Mouse (Mus musculus) spleen, postnatal 36 days (tissue): ENCODE measurements around the gene Mmp25.

Experiments
- DNase-seq, 2 experiments: peaks; one replicate each; pipeline ENCODE4 v3.0.0; 2022; ENCODE audit warnings: low spot score in 2 of 2, mixed read lengths in 1 of 2

Mmp25 gene

DNA sequence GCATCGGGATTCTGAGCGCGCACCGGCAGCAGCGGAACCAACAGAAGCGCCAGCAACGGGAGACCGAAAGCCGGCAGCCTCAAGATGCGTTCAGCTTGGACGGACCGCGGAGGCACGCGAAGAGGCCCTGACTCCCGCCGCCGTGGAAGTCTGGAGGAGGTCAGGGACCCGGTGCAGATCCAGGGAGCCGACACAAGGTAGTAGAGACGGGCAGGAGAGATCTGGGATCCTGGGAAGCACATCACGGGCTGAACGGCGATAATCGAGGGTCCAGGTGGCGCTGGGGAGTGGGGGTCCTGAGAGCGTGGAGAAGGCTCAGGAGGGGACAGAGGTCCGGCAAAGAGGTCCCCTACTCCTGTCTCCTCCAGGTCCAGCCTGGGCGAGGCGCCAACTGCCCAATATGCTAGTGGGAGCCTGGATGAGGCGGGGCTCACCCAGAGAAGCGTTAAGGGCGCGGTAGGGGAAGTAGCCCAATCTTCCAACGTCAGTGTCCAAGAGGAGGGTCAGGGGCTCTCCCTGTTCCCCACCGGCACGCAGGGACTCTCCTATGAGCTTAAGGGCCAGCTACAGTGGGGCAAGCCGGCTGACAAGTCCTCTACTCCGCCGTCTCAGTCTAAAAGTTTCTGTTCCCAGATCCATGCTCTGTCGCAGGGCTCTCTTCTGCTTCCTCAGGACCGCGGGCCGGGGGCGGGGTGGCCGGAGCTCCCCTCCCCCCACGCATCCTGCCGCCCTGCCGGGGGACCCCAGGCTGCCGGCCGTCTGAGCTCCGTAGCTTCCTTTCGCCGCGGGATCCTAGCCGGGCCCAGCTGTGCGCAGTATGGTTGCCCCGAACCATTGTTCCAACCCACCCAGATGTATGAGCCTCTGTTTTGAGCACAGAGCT lies at the start of gene Mmp25:
Gene Mmp25 (minus strand): TSS at position 665 of the 883 bp plus-strand sequence.
- DNase-seq = no peak

DNA sequence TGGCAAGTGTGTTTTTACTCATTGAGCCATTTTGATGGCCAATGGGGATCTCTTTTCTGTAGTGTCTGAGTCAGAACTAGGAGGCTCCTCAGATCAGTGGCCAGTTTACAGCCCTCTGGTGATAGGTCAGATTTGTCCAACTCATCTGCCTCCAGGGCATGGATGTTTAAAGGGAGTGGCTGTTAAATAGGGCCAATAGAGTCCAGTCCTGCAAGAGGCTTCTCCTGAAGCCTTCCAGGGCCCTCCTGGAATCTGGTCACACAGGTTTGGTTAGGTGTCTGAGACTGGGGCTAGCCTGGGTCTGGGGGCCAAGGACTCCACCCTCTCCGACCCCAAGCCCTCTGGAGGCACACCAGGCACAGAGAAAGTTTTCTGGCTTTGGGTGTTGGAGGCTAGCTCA lies 49.4 kb upstream of the Mmp25 start:
- DNase-seq = no peak

DNA sequence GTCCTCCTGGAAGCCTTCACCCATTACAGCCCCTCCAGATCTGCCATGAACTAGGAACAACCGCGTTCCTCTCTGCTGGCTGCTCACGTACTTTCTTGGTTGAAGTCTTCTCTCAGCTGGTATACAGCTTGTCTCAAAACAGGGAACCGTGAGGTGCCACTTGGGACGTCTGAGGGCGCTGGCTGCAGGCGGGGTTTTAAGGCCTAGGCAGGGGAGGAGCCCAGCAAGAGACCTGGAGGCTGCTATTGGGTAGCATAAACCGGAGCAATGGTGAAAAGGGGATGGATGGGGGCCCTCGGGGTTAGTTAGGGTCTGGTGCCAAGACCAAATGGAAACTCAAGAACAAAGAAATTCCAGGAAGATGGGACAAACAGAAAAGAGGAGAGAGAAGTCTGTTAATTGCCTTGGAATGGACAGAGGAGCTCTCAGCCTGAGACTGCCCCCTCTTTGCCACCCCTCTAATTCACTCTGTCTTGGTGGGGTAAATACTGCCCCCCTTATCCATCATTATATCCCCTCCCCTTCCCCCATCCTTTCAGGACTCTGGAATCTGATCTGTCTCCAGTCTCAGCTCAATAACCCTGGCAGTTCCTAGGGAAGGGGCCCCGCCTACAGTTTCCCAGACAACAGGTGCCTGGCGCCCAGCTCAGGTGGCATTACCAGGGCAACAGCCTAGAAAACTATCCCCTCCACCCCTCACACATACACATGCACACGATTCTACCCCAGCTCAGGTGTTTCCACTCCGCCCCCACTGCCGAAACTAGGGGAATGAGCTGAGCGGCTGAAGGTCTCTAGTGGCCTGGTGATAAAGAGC lies 39.0 kb upstream of the Mmp25 start, which contains the start of gene Cldn9:
Gene Cldn9 (minus strand): TSS at position 171 of the 817 bp plus-strand sequence.
- no peak for DNase-seq

DNA sequence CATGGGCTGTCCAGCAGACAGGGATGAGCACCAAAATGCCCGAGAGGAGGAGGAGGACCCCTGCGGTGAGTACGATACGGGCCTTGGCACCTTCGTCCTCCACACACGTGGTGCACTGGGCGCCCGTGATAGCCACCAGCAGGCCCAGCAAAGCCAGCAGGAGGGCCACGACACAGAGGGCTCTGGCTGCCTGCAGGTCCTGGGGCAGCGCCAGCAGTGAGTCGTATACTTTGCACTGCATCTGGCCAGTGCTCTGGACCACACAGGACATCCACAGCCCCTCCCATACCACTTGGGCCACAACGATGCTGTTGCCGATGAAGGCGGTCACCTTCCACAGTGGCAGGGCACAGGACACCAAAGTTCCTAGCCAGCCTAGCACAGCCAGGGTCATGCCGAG lies 38.1 kb upstream of the Mmp25 start:
- no peak for DNase-seq

DNA sequence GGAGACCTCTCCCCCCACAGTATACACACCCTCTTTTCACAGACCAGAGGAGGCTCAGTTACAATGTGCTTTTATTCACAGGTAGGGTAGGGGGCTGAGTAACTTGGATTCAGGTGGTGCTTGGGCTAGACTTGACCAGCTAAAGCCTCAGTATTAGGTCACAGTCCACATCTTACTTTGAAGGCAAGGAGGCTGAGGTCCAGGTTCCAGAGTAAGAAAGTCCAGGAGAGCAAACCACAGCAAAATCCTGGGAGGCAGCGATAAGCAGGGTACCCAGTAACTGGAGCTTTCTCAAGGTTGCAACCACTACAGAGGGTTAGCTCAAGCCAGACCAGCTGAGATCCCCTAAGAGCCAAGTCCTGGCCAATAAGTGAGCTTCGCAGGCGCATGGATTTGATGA lies 37.5 kb upstream of the Mmp25 start:
- no peak for DNase-seq

DNA sequence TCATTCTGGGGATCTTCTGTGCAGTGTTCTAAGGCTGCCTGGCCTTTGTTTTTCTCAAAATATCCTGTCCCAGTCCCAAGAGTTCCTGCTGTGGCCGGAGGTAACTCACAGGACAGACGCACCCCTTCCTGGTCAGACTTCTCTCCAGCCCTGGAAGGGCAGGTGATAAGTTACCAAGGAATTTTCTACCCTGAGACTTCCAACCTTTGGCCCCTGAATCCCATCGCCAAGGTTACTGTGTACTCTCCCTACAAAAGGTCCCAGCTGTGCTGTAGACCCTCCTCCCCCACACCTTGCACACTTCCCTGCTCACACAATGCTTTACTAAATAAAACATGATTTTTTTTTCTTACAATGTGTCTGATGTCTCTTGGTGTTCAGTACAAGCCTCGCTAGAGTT lies 37.0 kb upstream of the Mmp25 start:
- no peak for DNase-seq

DNA sequence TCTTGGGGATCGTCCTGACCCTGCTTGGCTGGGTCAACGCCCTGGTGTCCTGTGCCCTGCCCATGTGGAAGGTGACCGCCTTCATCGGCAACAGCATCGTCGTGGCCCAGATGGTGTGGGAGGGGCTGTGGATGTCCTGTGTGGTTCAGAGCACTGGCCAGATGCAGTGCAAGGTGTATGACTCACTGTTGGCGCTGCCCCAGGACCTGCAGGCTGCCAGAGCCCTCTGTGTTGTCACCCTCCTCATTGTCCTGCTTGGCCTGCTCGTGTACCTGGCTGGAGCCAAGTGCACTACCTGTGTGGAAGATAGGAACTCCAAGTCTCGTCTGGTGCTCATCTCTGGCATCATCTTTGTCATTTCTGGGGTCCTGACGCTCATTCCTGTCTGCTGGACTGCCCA lies 36.0 kb upstream of the Mmp25 start:
- DNase-seq = no peak

DNA sequence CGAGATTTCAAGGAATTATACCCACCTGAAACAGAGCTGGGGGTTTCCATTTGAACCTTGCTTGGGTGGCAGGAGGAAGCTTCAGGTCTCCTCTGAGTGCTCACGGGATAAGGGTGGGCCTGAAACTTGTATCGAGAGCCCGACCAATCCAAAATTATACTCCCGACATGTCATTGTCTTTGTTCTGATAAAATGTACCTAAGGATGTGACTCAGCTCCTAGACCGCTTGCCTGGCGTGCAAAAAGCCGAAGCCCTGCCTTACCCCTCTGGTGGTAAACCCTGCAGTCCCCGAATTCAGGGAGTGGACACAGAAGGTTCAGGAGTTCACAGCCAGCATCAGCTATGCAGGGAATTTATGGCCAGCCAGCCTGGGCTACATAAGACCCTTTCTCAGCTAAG lies 35.3 kb upstream of the Mmp25 start:
- DNase-seq = no peak

DNA sequence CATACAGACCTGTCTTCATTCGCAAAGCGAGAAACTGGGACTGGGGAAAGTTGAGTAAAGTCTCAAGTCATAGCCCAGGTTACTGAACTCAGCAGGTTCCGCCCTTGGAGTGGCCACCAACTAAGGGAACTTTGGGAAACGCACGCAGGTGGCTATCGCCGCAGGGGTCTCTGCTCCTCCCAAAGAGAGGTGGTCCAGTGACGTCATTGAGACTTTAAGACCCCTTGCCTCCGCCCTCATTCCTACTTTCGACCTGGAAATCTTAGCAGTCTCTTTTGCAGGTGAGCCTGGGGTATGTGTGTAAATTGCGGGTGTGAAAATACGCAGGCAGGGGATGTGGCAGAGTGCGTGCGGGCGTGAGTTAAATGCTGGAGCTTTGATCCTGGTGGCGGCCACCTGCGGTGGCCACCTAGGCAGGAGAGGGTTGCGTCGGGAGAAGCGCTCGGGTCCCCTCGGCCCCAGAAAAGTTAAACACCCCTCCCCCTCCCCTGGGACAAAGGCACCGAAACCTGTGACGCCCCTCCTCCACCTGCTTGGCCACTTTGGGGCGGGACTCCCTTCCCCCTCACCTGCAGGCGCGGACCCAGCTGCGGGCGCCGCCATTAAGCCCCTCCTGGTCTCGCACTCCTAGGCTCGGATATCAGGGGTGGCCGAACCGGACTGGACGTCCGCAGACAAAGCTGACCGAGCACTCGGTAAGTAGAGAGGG lies 34.2 kb upstream of the Mmp25 start, which contains the start of gene Cldn6:
Gene Cldn6 (plus strand): TSS at position 123 of the 709 bp plus-strand sequence.
- no peak for DNase-seq

DNA sequence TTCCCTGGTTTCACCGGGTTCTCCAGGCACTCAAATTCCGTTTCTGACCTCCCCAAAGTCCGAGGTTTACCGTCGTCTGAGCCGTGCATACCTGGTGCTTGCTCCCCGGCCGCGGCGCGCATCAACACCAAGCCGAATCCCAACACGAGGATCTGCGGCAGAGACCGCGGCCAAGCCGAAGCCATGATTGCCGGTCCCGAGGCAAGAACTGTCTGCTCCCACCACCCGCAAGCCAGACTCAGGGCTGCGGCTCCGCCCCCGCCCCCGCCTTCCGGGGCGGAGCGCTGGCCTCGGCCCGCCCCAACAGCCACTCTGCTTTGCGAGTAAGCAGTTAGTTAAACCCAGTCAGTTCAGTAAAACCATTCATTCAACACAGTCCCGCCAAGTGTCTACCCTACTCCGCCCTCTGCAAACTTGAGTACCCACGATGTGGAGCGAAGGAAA lies 32.2 kb upstream of the Mmp25 start, which contains the start of gene Tnfrsf12a:
Gene Tnfrsf12a (minus strand): TSS at position 233 of the 444 bp plus-strand sequence.
- DNase-seq = peak; percentile 86 to 89

DNA sequence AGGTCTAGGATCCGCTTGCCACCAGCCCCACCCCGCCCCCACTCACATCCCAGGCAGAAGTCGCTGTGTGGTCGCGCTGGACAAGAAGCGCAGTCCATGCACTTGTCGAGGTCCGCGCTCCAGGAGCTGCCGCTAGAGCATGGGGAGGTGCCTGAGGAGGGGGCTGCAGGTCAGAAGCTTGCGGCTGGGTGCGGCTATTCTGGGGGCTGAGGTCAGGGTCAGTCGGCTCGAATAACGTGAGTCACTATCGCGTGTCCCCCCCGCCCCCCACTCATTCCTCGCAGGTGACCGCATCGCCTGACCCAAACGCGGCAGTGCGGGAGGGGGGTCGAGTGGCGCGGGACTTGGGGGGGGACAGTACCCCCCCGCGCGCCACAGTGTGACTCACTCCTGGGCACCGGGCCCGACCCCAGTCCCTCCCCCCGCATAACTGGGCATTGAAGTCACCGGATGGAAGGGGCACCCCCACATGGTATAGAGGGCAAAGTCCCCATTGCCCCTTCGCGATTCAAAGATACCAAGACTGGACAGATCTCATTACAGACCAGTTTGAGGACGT lies 31.5 kb upstream of the Mmp25 start:
- DNase-seq = no peak

DNA sequence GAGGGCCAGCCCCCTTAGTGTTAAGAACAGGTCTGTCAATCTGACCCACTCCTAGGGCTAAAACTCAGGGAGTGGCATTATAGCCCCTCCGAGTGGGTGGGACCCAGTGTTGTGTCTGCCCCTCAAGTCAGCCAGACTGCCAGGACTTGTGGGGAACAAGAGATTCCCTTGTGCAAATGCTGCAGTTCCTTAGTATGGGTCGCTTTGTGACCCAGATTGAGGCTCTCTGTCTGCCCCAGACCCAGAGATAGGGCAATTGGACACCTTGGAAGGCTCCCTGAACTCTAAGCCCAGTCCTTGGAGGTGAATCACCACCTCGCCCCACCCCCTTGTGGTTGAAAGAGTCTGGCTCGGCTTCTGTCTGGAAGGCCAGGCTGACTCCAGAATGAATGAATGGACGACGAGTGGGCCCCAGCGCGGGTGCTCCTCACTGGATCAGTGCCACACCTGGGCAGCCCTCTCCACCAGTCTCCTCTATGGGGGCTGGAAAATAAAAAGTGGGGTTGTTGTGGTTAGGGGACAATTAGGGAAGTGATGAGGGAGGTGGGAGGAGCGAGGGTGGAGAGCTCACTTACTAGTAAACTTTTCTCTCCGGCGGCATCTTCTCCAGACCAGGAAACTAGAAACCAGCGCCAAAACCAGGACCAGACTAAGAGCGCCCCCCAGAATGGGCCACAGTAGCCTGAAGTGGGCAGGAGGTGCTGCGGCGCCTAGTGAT lies 30.6 kb upstream of the Mmp25 start:
- no peak for DNase-seq

DNA sequence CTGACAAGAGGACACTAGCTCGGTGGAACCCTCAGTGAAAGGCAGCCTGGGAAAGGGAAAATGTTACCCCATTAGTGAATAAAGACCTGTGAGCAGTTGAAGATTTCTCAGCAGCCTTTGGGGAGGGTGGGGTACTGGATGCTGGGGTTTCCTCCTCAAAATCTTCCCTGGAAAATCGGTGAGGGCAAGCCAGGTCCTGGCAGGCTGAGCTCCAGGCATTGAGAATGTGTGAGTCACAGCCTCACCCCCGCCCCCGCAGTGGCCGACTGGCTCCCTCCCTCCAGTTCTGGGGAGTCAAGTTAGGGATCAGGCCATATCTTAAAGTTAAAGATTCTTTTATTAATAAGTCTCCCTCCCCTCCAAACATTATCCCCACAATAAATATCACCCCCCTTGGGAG lies 30.1 kb upstream of the Mmp25 start:
- no peak for DNase-seq

DNA sequence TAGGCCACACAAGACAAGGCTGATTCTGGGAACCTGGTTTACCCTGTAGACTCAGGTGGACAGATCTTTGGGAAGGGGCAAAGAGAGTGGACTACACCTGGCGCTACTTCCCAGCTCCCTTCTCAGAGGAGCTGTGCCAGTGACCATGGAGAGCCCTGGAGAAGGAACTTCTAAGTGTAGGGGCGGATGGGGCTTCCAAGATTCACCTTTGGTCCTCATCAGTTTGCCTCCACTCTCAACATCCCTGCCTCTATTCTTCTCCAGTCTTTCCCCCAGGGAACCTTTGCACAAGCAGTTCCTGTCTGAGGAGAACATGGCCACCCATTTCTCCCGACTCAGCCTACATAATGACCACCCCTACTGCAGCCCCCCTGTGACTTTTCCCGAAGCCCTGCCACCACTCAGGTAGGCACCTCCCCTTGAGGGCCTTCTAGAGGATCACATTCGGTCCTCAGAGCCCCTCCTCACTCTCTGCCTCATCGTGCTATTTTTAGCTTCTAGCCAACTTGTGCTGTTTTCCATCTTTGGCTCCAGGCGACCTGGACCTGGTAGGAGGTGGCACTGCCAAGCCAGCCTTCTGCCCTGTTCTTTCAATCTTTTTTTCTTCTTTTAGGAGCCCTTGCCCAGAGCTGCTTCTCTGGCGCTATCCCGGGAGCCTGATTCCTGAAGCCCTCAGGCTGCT lies 29.3 kb upstream of the Mmp25 start:
- DNase-seq = no peak

DNA sequence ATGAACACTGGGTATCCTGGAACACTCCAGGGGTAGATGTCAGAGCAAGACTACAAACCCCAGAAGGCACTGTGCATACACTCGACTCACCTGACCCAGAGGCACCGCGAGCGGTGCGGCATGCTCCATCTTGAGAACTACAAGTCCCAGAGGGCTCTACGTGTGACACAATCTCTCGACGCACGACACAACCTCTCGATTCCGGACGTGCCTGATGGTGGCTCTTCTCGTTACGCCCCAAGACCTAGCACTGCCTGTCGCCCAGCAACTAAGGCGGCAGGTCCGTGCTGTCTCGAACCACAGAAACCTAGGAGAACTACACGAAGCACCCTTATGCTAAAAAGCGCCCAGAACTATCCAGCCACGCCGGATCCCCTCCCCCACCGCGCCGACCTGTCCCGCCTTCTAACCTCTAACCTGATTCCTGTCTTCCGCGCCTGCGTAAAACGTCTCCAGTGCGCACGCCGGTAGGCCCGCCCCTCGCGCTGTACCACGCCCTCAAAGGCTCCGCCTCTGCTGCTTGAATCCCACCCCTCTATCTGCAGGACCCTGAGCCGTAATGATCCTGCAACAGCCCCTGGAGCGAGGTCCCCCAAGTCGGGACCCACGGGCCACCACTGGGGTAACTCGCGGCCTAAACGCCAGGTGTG lies 28.5 kb upstream of the Mmp25 start, which contains the start of the genes Hcfc1r1 and Thoc6:
Gene Hcfc1r1 (plus strand): TSS at position 173 of the 650 bp plus-strand sequence.
Gene Thoc6 (minus strand): TSS at position 459 of the 650 bp plus-strand sequence.
- peak; percentile 91 to 95 for DNase-seq

DNA sequence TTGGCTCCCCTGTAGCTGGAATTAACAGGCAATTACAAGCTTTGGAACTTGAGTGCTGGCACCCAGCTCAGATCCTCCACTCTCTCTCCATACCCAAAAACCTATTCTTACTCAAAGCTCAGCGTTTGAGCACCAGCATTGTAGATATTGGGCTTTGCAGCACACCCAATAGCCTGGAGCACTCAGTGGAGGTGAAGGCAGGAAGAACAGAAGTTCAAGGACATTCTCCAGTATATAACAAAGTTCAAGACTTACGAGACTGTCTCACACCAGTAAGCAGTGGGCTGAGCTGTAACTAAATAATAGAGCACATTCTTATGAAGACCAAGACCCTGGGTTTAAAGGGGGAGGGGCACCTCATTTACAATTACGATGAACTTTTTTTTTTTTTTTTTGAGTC lies 27.7 kb upstream of the Mmp25 start:
- DNase-seq = no peak

DNA sequence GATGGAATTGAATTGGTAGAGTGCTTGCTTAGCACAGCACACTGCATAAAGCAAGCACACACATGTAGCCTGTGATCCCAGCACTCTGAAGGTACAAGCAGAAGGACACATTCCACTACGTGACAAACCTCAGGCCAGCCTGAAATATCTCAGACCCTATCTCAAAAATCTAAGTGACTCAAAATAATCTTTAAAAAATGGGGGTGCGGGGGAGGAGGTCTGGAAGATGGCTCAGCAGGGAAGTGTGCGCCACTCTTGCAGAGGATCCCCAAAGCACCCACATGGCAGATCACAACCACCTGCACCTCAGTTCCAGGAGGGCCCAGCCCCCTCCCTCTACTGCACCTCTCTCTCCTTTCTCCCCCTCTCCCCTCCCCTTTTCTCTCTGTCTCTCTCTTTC lies 26.4 kb upstream of the Mmp25 start:
- DNase-seq = no peak

DNA sequence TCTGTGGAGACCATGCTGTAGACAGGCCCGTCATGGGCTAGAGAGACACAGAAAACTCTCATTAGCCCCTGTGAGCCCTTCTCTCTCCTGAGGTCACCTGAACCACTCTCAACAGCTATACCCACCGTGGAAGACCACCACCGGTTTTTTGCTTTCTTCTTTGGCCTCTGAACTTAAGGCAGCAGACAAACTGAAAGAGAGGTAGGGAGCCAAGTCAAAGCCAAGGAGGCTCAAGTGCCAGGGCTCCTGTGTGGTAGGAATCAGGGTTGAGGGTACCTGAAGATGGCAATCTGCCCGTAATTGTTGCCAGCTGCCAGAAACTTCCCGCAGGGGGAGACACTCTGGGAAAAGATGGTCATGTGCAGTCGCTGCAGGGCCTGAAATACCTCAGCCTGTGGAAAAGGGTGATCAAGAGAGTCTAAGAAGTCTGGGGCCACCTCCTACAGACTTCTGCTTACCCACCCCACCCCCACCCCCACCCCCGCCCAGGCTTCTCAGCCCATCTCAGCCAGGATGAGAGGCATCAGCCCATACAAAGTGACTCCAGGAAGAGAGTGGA lies 25.5 kb upstream of the Mmp25 start:
- no peak for DNase-seq

DNA sequence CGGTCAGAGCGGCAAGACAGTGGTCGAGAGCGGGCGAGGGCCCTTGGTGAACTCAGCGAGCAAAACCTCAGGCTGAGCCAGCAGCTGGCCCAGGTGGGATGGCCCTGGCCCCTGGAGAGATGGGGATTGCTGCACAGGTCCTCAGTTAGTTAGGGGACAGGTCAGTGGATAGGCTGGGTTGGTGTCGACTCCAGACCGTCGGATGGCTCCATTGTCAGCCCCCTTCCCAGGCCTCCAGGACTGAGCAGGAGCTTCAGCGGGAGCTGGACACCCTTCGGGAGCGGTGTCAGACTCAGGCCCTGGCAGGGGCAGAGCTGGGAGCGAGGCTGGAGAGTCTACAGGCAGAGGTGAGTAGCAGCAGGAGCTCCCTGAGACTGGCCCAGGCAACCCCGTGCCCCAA lies 20.4 kb upstream of the Mmp25 start:
- DNase-seq = no peak
